Mouse (Mus musculus): ENCODE data around the gene Slc25a51. TPM values are rescaled to one million over a fixed set of nuclear protein-coding genes. Genes with fewer than 3 reads are reported as not detected.
"Not testable (repeated sequence)": the region's sequence is repeated elsewhere in the genome, so short reads cannot be mapped to it uniquely, and the experiment has no call there.

The Slc25a51 gene
- total and polyA plus RNA-seq, 3 experiments, result 27.6 to 44.7 (median 44.4) TPM

- Histone ChIP-seq H3K4me3 (replicated peaks in 1 of 3; ENCODE audit: low read depth in 2 of 3, low read length in 2 of 3, poor library complexity in 1 of 3) (no peak overlapping the region), H3K79me2 (replicated peaks; ENCODE audit: control insufficient read depth, extremely low read depth, insufficient read depth, poor library complexity, severe bottlenecking) (peaks cover 38% of the 10 kb centered on the region), H3K9me3 (replicated peaks; ENCODE audit: low read length) (no peaks in the 10 kb centered on the region), H3K27me3 (replicated peaks) (no peaks in the 10 kb centered on the region), H3K4me1 (ENCODE audit: control insufficient read depth in 1 of 2, insufficient read depth in 2 of 2) (peaks cover 21 to 57% of the 10 kb centered on the region in 2 experiments), H3K36me3 (replicated peaks in 1 of 2; ENCODE audit: control insufficient read depth in 1 of 2, insufficient read depth in 1 of 2, low read length in 1 of 2) (peaks cover 50 to 67% of the 10 kb centered on the region in 2 experiments), H3K9ac (ENCODE audit: insufficient read depth, low read depth) (no peak overlapping the region), H3K4me2 (ENCODE audit: insufficient read depth, low read depth, poor library complexity, severe bottlenecking) (no peak overlapping the region), H3K27ac (ENCODE audit: insufficient read depth, low read depth) (no peak overlapping the region)
- no peak for DNase-seq (ENCODE audit: extremely low read depth)
- dilution Hi-C loops (cut with MboI; ENCODE audit: extremely low pct_ligation_motif_present, extremely low pct_unique_long_range_greater_than_20kb, low sequenced_read_pairs), result no loop called here
- TF ChIP-seq HCFC1 (IDR thresholded peaks at IDR 0.05; ENCODE audit: low read depth, low read length), result no peak
- TF ChIP-seq USF1 (IDR thresholded peaks at IDR 0.05; ENCODE audit: low read depth, low read length), result no peak
- no peak for TF ChIP-seq MEF2A (IDR thresholded peaks at IDR 0.05; ENCODE audit: borderline replicate concordance, low read depth, low read length)
- TF ChIP-seq ZNF384 (IDR thresholded peaks at IDR 0.05; ENCODE audit: low read depth, low read length), result no peak
- no peak for TF ChIP-seq ETS1 (conservative IDR thresholded peaks at IDR 0.05; ENCODE audit: low read depth, low read length)
- TF ChIP-seq MAFK (IDR thresholded peaks at IDR 0.05; ENCODE audit: insufficient replicate concordance, low read length), result no peak
- no peak for TF ChIP-seq POLR2A (IDR thresholded peaks at IDR 0.05; ENCODE audit: low read depth, low read length)
- TF ChIP-seq MAX (IDR thresholded peaks at IDR 0.05; ENCODE audit: low read length), result no peak
- TF ChIP-seq SIN3A (IDR thresholded peaks at IDR 0.05; ENCODE audit: low read length), result no peak
- TF ChIP-seq PAX5 (IDR thresholded peaks at IDR 0.05; ENCODE audit: low read length), result no peak
- TF ChIP-seq EP300 (IDR thresholded peaks at IDR 0.05; ENCODE audit: low read length), result no peak
- in situ Hi-C loops (cut with MboI; ENCODE audit: low pct_ligation_motif_present, low pct_unique_long_range_greater_than_20kb, low sequenced_read_pairs), result loop anchor here (10.0 kb wide), 1 partner anchor 297 kb away; the partner anchor contains the start of gene Tomm5
Measured at GRCm38 (mm10) chr4:45402281-45402680, 6.3 kb downstream of the Slc25a51 start.

GRCm38 (mm10) chr4:45399421-45400210 is 8.9 kb downstream of the Slc25a51 start:
- no peak overlapping the region for H3K27ac ChIP-seq (ENCODE audit: insufficient read depth, low read depth)
- in situ Hi-C loops (cut with MboI; ENCODE audit: low pct_ligation_motif_present, low pct_unique_long_range_greater_than_20kb, low sequenced_read_pairs) (loop anchor here (10.0 kb wide), 1 partner anchor 295 kb away; the partner anchor contains the start of gene Tomm5), dilution Hi-C loops (cut with MboI; ENCODE audit: extremely low pct_ligation_motif_present, extremely low pct_unique_long_range_greater_than_20kb, low sequenced_read_pairs) (no loop called here)
- no peak overlapping the region for H3K4me2 ChIP-seq (ENCODE audit: insufficient read depth, low read depth, poor library complexity, severe bottlenecking)
- H3K9ac ChIP-seq (ENCODE audit: insufficient read depth, low read depth), result no peak overlapping the region
- H3K27me3 ChIP-seq (replicated peaks), result no peaks in the 10 kb centered on the region
- H3K9me3 ChIP-seq (replicated peaks; ENCODE audit: low read length), result no peaks in the 10 kb centered on the region
- peaks cover 55 to 70% of the 10 kb centered on the region in 2 experiments for H3K36me3 ChIP-seq (replicated peaks in 1 of 2; ENCODE audit: control insufficient read depth in 1 of 2, insufficient read depth in 1 of 2, low read length in 1 of 2)
- no peak overlapping the region for H3K4me3 ChIP-seq (replicated peaks in 1 of 3; ENCODE audit: low read depth in 2 of 3, low read length in 2 of 3, poor library complexity in 1 of 3)
- H3K79me2 ChIP-seq (replicated peaks; ENCODE audit: control insufficient read depth, extremely low read depth, insufficient read depth, poor library complexity, severe bottlenecking), result peaks cover 18% of the 10 kb centered on the region
- TF ChIP-seq ELF1 (IDR thresholded peaks at IDR 0.05; ENCODE audit: low read depth, low read length) (no peak), RAD21 (IDR thresholded peaks at IDR 0.05; ENCODE audit: low read depth, low read length) (no peak), MAZ (IDR thresholded peaks at IDR 0.05; ENCODE audit: low read depth, low read length) (no peak), KAT2A (IDR thresholded peaks at IDR 0.05; ENCODE audit: insufficient replicate concordance, low read length) (no peak), TCF12 (IDR thresholded peaks at IDR 0.05; ENCODE audit: low read depth, low read length) (no peak), IRF4 (IDR thresholded peaks at IDR 0.05; ENCODE audit: low read depth, low read length) (no peak), CHD2 (IDR thresholded peaks at IDR 0.05; ENCODE audit: low read length) (no peak), SMC3 (IDR thresholded peaks at IDR 0.05; ENCODE audit: low read depth, low read length) (no peak), MAFK (IDR thresholded peaks at IDR 0.05; ENCODE audit: insufficient replicate concordance, low read length) (no peak), ZNF384 (IDR thresholded peaks at IDR 0.05; ENCODE audit: low read depth, low read length) (no peak), EP300 (IDR thresholded peaks at IDR 0.05; ENCODE audit: low read length) (no peak), CTCF (conservative IDR thresholded peaks at IDR 0.05 in 1 of 2, IDR thresholded peaks at IDR 0.05 in 1 of 2; ENCODE audit: low read depth in 2 of 2, low read length in 2 of 2) (no peak), NELFE (IDR thresholded peaks at IDR 0.05; ENCODE audit: low read depth, low read length) (no peak), USF1 (IDR thresholded peaks at IDR 0.05; ENCODE audit: low read depth, low read length) (no peak), JUN (IDR thresholded peaks at IDR 0.05; ENCODE audit: insufficient read depth, low read depth, low read length) (no peak), CHD1 (IDR thresholded peaks at IDR 0.05; ENCODE audit: low read depth, low read length) (no peak), E2F4 (IDR thresholded peaks at IDR 0.05; ENCODE audit: insufficient replicate concordance, low read depth, low read length) (no peak), PAX5 (IDR thresholded peaks at IDR 0.05; ENCODE audit: low read length) (no peak), BHLHE40 (IDR thresholded peaks at IDR 0.05; ENCODE audit: low read depth, low read length) (no peak), MAX (IDR thresholded peaks at IDR 0.05; ENCODE audit: low read length) (no peak)
- no peak for DNase-seq (ENCODE audit: extremely low read depth)
- peaks cover 17 to 40% of the 10 kb centered on the region in 2 experiments for H3K4me1 ChIP-seq (ENCODE audit: control insufficient read depth in 1 of 2, insufficient read depth in 2 of 2)

- DNase-seq (ENCODE audit: extremely low read depth); dilution Hi-C loops (cut with MboI; ENCODE audit: extremely low pct_ligation_motif_present, extremely low pct_unique_long_range_greater_than_20kb, low sequenced_read_pairs); H3K27me3 ChIP-seq (replicated peaks); in situ Hi-C loops (cut with MboI; ENCODE audit: low pct_ligation_motif_present, low pct_unique_long_range_greater_than_20kb, low sequenced_read_pairs); H3K4me3 ChIP-seq (replicated peaks in 1 of 3; ENCODE audit: low read depth in 2 of 3, low read length in 2 of 3, poor library complexity in 1 of 3); H3K9me3 ChIP-seq (replicated peaks; ENCODE audit: low read length); H3K4me2 ChIP-seq (ENCODE audit: insufficient read depth, low read depth, poor library complexity, severe bottlenecking); H3K27ac ChIP-seq (ENCODE audit: insufficient read depth, low read depth); H3K9ac ChIP-seq (ENCODE audit: insufficient read depth, low read depth): not testable (repeated sequence)
- Histone ChIP-seq H3K79me2 (replicated peaks; ENCODE audit: control insufficient read depth, extremely low read depth, insufficient read depth, poor library complexity, severe bottlenecking) (peaks cover 18% of the 10 kb centered on the region), H3K36me3 (replicated peaks in 1 of 2; ENCODE audit: control insufficient read depth in 1 of 2, insufficient read depth in 1 of 2, low read length in 1 of 2) (peaks cover 46 to 65% of the 10 kb centered on the region in 2 experiments), H3K4me1 (ENCODE audit: control insufficient read depth in 1 of 2, insufficient read depth in 2 of 2) (peaks cover 9 to 27% of the 10 kb centered on the region in 2 experiments)
Measured at GRCm38 (mm10) chr4:45398315-45398714, 10.3 kb downstream of the Slc25a51 start.

Measured in CH12.LX (cell line).